Mouse (Mus musculus) left cerebral cortex, adult 18-20 months (tissue): Measurements from ENCODE around the gene Mapkapk2. TPM values are rescaled to one million over a fixed set of nuclear protein-coding genes. Genes with fewer than 3 reads are reported as not detected.

Experiments used
- DNase-seq, 2 experiments: peaks; one replicate each; pipeline ENCODE4 v3.0.0; 2021 to 2022; ENCODE audit warnings: low spot score in 2 of 2, mixed read lengths in 1 of 2
- total RNA-seq, 2 experiments: library from RNA; stranded (reverse); gene quantifications; 2 replicates each; pipeline ENCODE4 v1.2.3; 2021

Mapkapk2 gene
- total RNA-seq, 2 experiments from 2014 or later: 35.8 to 37.2 TPM

GRCm38 (mm10) chr1:131022591-131023249 is 74.9 kb downstream of the Mapkapk2 start:
- no peak for DNase-seq

GRCm38 (mm10) chr1:131021900-131022590 is 75.6 kb downstream of the Mapkapk2 start:
- no peak for DNase-seq

DNA sequence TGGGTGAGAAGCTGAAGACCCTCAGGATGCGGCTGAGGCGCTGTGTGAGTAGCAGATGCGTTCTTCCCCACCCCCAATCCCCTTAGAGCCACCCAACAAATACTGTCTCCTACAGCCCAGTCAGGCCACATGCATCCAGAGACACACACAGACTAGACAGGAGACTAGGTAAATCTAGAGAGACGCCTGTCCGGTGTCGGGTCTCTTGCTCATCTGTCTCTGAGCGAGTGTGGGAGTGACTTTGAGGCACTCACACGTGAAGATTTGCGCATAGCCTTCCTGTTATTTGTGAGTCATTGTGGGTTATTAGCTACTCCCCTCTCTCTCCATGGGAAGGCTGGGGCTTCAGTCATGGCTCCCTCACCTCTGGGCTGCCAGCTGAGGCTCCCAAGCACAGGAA is 76.2 kb downstream of the Mapkapk2 start:
- DNase-seq: no peak

- no peak for DNase-seq
These were observed 77.0 kb downstream of the Mapkapk2 start for GRCm38 (mm10) chr1:131020425-131021310.

- no peak for DNase-seq
These were observed 78.0 kb downstream of the Mapkapk2 start, which contains the start of gene Il10 for GRCm38 (mm10) chr1:131019492-131020098. Il10 (plus strand) TSS chr1:131019845.

DNA sequence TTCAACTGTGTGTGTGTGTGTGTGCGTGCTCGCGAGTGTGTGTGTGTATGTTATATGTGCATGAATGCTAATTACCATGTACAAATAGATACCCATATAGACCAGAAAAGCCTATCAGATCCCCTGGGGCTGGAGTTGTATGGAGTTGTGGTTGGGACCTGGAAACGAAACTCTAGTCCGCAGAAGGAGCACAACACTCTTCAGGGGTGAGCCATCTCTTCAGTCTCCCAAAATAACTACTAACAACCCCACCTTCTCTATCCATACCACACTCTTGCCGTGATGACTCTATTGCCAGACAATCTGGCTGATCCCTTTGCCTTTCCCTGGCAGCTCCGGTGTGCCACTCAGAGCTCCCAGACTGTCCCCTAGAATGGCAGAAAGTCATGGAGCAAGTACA is 81.7 kb downstream of the Mapkapk2 start:
- DNase-seq: no peak

DNA sequence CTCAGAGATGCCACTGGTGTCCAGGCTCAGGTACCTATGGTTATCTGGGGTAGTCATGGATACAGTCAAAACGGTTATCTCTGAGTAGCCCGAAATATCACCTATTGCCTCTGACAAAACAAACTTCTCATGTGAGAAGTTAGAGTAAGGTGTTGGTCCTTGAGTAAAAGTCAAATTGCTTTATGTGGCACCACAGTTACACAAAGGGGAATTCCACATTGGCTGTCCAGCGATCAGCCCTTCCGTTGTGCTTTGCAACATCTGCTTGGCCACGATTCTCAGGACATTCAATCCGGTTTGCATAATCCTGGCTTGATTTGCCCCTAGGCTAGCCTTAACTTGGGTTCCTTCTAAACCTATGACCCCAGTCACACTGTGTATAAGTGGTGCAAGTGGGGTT is 82.3 kb downstream of the Mapkapk2 start:
- DNase-seq: no peak

DNA sequence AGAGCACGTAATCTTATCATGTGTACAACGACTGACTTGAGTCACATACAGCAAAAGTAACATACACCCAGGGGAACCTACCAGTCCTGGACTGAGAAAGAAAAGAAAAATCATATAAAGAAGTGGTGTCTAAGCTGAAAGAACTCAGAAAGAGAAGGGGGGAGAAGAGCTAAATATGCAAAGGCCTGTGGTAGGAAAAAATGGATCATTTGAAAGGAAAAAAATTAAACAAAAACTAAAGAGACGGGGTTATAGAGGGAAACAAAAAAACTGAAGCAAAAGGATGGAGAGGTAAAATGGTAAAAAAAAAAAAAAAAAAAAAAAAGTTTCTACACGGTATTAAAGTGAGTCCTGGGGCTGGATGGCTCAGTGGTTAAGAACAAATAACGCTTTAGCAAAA is 83.7 kb downstream of the Mapkapk2 start:
- DNase-seq: no peak

GRCm38 (mm10) chr1:131012494-131012893 is 85.1 kb downstream of the Mapkapk2 start:
- no peak for DNase-seq

DNA sequence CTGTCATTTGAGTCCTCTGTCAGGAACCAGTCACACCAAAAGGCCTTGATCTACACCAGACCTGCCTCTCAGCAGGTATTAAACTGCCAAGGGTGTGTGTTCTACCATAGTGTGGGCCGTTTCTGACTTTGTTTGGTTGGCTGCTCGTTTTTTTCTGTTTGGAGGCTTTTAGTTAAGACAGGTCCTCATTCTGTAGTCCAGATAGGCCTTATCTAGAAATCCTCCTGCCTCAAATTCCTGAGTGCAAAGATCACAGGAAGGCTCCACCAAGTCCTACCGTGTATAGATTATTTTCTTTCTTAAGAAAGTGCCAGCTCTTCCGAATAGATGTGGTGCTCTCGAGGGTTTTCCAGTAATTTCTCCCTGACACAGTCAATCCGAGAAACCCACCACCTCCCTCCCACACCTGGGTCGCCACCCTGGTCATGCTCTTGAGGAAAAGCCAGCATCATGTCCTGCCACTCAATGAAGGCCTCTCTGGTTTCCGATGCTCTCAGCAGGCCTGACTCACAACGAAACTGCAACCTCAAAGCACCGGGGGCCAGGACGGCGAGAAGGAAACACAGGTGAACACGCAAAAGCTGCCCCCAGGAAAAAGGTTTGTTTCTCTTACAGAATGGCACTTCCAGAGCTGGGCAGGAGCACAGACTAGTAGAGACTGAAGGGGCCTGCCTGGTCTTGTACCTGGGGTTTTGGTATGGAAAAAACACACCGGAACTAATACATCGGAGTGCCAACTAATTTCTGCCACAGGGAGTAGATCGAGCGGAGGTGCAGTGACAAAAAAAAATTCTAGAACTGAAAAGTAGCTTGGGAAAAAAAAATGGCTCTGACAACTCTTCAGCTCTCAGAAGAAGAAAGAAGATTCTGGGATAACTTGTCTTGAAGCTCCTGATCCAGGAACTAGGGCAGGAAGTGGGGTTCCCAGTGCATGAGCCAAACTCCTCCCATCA is 87.1 kb downstream of the Mapkapk2 start:
- no peak for DNase-seq

DNA sequence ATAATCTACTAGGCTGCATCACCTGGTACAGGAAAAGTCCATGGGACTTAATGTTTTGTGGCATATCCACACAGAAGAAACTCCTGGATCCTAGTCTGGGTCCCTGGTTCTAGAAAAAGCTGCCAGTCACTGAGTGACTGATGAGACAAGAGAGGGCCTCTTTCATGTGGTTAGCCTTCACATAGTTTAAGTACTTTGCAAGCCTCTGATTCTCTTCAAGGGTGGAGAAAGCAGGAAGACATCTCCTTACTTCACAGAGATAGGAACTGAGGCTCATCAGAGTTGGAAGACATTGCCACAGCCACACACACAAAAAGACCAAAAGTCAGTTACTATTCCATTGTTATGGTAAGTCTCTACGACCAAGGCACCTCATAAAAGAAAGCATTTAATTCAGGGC is 91.6 kb downstream of the Mapkapk2 start:
- no peak for DNase-seq

Other genes with a start within 250 kb of the Mapkapk2 start
- gene Fcmr, start 232.2 kb downstream of the Mapkapk2 start, total RNA-seq: not detected
- not detected for gene Il24, start 210.4 kb downstream of the Mapkapk2 start, total RNA-seq
- gene Il20, start 186.4 kb downstream of the Mapkapk2 start, total RNA-seq: not detected
- gene Il19, start 157.7 kb downstream of the Mapkapk2 start, total RNA-seq: not detected
- gene Il10, start 78.0 kb downstream of the Mapkapk2 start, total RNA-seq: not detected
- 10 to 100 TPM; 14.9 to 16.7 TPM for gene Dyrk3, start 40.5 kb upstream of the Mapkapk2 start, total RNA-seq
- gene Eif2d, start 55.4 kb upstream of the Mapkapk2 start, total RNA-seq: 10 to 100 TPM; 35.0 to 37.5 TPM
- gene Rassf5, start 147.4 kb upstream of the Mapkapk2 start, total RNA-seq: 10 to 100 TPM; 27.7 to 28.1 TPM
- 1 to 10 TPM; 1.5 to 1.8 TPM for gene Ikbke, start 181.8 kb upstream of the Mapkapk2 start, total RNA-seq